Mouse (Mus musculus) left cerebral cortex, adult 2 months (tissue): Measurements from ENCODE around the gene Slc50a1. TPM values are rescaled to one million over a fixed set of nuclear protein-coding genes. Genes with fewer than 3 reads are reported as not detected.
A peak's percentile ranks its signal among the peaks of the same experiment; 100 is the strongest.

ENCODE experiments used
- DNase-seq, 2 experiments: peaks; one replicate each; pipeline ENCODE4 v3.0.0; 2021 to 2022; ENCODE audit warnings: low spot score in 2 of 2, mixed read lengths in 1 of 2; ENCODE audit errors: extremely low spot score in 1 of 2
- H3K27ac ChIP-seq: fragments of 200-600 bp; 2 replicates; pipeline ENCODE4 v1.8.1; 2022
- H3K4me3 ChIP-seq: fragments of 200-600 bp; 2 replicates; pipeline ENCODE4 v1.8.1; 2022
- CTCF ChIP-seq: fragments of 200-600 bp; IDR thresholded peaks from 2 replicates; pipeline ENCODE4 v1.8.1; 2022; ENCODE audit warnings: antibody characterized with exemption, mild to moderate bottlenecking, moderate library complexity
- intact Hi-C: fragments of 180-260 bp; cut with DNase I; formaldehyde crosslinking; loops from one replicate; pipeline ENCODE4 v1.15.1; 2025
- total RNA-seq, 2 experiments: library from RNA; stranded (reverse); gene quantifications; 2 replicates each; pipeline ENCODE4 v1.2.3; 2021

Gene Slc50a1
- total RNA-seq, 2 experiments from 2014 or later, result 36.0 to 38.6 TPM

DNA sequence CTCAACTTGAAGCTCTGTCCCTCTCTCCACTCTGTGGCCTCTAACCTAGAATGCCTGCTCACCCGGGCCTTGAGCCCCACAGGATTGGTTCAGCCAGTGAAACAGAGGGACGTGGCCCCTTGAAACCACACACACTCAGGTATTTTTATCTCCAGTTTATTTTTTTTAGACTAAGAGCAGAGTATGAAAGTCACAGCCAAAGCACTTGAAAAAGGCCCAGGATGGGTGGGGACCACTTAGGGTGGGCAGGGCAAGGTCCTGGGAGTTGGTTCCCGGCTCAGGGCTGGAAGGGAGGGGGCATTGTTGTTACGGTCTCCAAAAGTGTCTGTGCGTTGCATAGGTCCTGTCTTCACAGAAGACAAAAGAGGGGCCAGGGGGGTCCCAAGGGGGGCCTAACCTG, 44.0 kb upstream of the Slc50a1 start:
- TF ChIP-seq CTCF, result no peak
- Histone ChIP-seq H3K4me3 (no peak overlapping the region), H3K27ac (peak overlapping the region; percentile 80)
- intact Hi-C loops, result no loop called here
- DNase-seq, result no peak

DNA sequence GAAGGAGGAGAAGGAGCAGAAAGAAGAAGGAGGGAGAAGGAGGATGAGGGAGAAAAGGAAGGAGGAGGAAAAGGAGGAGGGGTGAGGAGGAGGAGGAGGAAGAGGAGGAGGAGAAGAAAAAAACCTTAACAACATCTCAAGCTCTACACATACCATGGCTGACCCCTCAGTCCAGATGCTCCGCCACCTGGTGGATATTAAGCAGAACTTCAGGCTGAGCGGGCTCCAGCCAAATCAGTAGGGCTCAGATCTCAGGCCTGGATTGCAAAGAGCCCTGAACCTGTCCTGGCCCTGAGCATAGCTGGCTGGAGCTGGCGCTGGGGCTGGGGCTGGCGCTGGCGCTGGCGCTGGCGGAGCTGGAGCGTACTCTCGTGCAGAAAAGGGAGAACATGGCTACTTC, 37.7 kb upstream of the Slc50a1 start:
- peak; percentile 80 for TF ChIP-seq CTCF
- no peak overlapping the region for H3K27ac ChIP-seq
- peak; percentile 43 to 56 for DNase-seq
- intact Hi-C loops, result loop anchor here (2.0 kb wide), 1 partner anchor 57 kb away; no protein-coding TSS in a partner anchor
- no peak overlapping the region for H3K4me3 ChIP-seq

DNA sequence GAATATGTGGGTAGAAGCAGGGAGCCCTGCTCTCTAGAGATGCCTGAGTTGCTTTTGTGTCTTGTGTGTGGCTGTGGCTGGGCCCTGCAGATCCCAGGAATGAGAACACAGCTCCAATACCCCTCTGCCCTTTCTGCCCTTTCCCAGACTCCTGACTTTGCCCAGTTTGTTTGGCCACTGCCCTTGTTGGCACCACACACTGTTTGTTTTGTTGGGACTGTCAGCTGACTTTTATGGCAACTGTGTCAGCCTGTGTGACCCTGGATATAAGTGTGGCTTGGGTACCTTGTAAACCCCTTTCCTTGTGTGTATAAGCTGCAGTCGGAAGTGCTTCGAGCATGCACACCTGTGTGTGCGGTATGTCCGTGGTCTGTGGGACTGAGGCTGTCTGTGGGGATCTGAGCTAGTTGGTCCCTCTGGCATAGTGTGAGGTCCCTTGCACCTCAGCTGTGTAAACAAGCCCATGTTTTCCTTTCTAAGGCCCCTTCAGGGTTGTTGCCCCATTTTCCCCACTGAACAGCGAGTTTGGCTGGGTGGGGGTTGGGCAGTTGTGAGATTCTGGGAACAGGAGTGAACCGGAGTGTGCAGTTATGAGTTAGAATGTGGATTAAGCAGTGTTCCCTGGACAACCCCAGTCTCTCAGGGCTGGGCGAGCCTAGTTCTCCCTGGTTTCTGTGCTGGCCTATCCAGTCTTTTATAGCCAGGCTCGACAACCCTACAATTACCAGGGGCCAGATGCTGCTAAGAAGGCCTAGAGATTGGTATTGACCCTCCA, 35.4 kb upstream of the Slc50a1 start:
- no peak for DNase-seq
- TF ChIP-seq CTCF, result no peak
- Histone ChIP-seq H3K4me3 (no peak overlapping the region), H3K27ac (no peak overlapping the region)
- intact Hi-C loops, result no loop called here

DNA sequence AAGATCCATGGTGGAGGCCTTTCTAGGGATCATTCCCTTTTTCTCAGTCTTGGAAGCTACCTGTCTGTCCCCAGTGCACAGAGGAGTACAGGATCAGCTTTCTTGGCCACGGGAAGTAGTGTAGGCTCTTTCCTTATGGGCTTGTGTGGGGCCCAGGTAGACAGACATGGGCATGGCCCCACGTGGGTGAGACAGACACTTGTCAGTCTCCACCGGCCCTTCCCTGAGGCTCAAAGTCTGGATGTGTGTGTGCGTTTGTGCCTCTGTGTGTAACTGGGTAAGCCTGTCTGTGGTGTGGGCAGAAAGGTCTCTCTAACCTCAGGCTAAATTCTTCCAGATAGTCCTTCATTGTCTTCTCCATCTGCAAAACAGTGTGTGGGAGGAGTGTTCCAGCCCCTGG, 34.7 kb upstream of the Slc50a1 start:
- Histone ChIP-seq H3K27ac (no peak overlapping the region), H3K4me3 (no peak overlapping the region)
- TF ChIP-seq CTCF, result no peak
- intact Hi-C loops, result no loop called here
- no peak for DNase-seq

DNA sequence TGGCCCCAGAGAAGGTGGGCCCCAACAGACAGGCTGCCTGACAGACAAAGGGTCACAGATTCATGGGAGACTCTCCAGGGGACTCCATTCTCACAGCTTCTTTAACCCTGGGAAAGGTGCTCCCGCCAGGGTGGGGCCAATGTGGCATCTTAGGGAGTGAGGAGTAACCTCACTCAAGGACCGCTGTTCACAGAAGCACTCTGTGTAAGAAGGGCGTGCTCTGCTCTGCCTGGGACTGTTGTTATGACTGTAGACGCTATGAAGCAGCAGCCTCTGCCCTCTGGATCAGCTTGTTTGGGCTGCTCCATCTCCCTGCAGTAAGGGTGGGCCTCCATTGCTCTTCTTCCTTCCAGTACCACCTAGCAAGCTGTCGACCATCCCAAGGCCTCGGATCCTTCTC, 34.1 kb upstream of the Slc50a1 start:
- H3K4me3 ChIP-seq, result no peak overlapping the region
- intact Hi-C loops, result no loop called here
- no peak for TF ChIP-seq CTCF

DNA sequence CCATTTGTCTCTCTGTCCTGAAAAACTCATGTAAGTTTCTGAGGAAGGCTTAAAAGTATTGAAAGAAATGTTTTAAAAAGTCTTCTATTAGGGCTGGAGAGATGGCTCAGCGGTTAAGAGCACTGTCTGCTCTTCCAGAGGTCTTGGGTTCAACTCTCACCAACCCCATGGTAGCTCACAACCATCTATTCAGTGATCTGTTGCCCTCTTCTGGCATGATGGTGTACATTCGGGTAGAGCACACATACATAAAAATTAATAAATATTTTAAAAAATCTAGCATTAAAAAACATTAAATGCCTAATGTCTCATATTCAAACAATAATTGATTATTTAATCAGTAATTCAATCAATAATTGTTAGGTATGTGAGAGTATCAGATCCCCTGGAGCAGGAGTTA, 30.1 kb upstream of the Slc50a1 start:
- Histone ChIP-seq H3K27ac (no peak overlapping the region), H3K4me3 (no peak overlapping the region)
- intact Hi-C loops, result no loop called here
- DNase-seq, result no peak
- TF ChIP-seq CTCF, result peak; percentile 7

More for the DNA sequence above, 34.1 kb upstream of the Slc50a1 start:
- H3K27ac ChIP-seq, result no peak overlapping the region
- no peak for DNase-seq

DNA sequence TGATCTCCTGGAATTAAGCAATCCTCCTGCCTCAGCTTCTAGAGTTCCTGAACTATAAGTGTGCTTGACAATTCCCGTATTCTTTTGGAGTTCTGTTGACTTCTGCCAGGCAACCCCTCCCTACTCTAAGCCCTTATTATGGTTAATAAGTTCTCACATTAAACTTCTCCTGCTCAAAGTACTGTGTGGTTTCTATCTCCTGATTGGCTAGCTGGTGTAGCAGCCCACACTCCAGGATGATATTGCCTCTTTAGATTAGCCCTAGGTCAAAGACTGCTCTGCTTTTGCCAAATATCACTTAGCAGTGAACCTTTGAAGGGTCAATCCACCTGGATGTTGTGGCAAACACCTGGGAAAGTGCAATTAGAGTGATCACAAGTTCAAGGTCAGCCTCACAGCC, 29.7 kb upstream of the Slc50a1 start:
- intact Hi-C loops, result no loop called here
- Histone ChIP-seq H3K27ac (no peak overlapping the region), H3K4me3 (peak overlapping the region; percentile 28)
- TF ChIP-seq CTCF, result no peak
- DNase-seq, result no peak

DNA sequence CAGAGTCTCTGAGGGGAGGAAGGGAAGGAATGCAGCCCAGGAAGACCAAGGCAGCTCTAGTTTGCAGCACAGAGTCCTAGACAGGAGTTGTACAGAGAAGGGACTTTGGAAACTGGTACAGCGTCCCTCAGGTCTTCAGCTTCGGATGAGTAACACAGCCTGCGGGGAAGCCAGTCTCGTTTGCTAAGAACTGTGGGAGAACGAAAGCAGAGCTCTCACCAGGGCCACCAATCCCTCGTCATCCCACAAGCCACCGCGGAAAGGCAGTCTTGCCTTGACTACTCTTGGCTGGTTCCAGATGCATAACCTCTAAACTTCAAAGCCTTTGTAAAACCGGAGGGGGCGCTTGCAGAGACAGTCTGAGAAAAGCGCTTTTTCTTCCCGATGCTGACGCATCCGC, 29.1 kb upstream of the Slc50a1 start:
- DNase-seq, result peak in 1 of 2 experiments; percentile 39
- peak overlapping the region; percentile 28 for H3K4me3 ChIP-seq
- intact Hi-C loops, result no loop called here
- TF ChIP-seq CTCF, result peak; percentile 26
- no peak overlapping the region for H3K27ac ChIP-seq

DNA sequence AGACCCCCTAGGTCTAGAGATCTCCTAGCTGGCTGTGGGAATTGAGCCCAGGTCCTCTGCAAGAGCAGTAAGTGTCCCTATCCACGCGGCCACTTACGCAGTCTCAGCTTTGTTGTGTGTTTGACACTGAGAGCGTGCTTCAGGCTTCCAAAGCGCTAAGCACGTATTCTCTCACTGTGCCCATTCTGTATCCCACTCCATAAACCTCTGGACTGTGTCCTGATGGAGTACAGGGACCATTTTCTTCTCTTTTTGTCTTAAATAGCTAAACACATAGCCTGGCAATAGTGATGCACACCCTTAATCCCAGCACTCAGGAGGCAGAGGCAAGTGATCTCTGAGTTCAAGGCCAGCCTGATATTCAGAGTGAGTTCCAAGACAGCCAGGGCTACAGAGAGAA, 28.5 kb upstream of the Slc50a1 start:
- DNase-seq, result no peak
- no peak for TF ChIP-seq CTCF
- intact Hi-C loops, result no loop called here
- Histone ChIP-seq H3K27ac (no peak overlapping the region), H3K4me3 (no peak overlapping the region)

DNA sequence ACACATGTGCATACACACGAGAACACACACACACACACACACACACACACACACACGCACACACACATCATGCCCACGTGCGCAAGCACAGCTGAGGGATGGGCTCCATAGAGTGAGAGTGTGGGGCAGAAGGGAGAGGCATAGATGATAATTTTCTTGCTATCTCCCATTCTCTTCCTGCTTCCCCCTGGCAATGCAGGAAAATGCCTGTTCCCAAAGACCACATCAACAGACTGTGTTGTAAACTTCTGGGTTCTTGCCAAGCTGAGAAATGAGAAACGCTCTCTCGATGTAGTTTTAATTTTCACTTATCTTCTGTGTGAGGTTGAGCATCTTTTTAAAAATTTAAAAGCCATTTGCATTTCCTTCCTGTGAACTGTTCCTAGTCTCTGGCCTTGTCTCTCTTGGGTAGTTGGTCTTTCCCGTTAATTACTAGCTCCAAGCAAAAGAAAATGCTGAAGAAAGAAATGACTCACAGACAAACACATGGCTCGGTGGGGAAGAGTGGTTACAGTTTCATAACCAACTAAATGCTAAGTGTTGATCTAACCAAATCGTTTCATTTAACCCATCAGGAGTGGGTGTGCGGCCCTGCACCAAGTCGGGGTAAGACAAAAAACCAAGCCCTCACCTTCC, 26.5 kb upstream of the Slc50a1 start:
- intact Hi-C loops, result no loop called here
- no peak overlapping the region for H3K4me3 ChIP-seq
- TF ChIP-seq CTCF, result no peak
- DNase-seq, result no peak
- no peak overlapping the region for H3K27ac ChIP-seq

DNA sequence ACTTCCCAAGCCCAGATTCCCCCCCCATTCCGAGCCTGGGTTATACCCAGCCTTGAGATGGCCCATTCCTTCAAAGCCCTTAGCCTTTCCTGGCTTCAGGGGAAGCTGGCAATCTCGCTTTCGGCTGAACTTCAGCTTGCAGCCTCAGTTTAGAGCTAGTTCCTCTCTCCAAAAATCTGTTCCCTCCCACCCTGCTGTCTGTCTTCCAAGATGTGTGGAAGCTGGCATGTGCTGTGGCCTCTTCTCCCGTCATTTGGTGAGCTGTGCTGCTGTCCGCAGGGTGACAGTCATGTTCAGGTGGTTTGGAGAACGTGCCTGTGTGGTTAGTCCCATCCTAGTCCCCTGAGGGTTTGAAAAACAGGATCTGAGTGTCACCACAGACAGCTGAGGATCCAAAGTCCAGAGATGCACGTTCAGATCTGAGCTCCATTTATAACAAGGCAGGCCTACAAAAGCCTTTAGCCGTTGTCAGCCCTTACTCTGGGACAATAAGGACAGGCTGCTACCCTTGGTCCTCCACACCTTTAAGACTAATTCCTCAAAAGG, 25.4 kb upstream of the Slc50a1 start:
- TF ChIP-seq CTCF, result no peak
- no peak for DNase-seq
- intact Hi-C loops, result no loop called here
- no peak overlapping the region for H3K27ac ChIP-seq
- H3K4me3 ChIP-seq, result no peak overlapping the region

DNA sequence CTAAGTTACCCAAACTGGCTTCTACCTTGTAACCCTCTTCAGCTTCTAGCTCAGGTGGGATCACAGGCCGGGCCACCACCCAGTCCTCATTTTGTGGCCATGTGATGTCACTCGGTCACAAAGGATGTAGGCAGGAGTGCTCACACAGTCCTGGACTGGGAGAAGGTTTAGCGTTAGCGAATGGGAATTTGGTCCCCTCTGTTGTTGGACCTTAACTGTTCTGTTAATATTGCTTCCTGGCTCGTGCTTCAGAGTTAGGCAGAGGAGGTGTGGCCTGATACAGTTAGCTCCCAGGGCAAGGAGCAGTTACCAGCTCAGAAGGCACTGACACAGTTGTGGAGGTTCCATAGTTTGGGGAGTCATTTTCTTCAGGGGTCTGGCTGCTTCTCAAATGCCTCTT, 23.8 kb upstream of the Slc50a1 start:
- DNase-seq, result no peak
- no peak for TF ChIP-seq CTCF
- no peak overlapping the region for H3K27ac ChIP-seq
- intact Hi-C loops, result no loop called here
- no peak overlapping the region for H3K4me3 ChIP-seq
